Mouse (Mus musculus) forebrain, embryonic 16.5 days (tissue): Measurements from ENCODE around the gene Scgb2b20. TPM values are rescaled to one million over a fixed set of nuclear protein-coding genes. Genes with fewer than 3 reads are reported as not detected.
"Not testable (repeated sequence)": the region's sequence is repeated elsewhere in the genome, so short reads cannot be mapped to it uniquely, and the experiment has no call there.

ENCODE experiments used
- ATAC-seq: fragments of 200-750 bp; cut with Nextera tagmentation; 2 replicates; pipeline ENCODE4 v1.8.0; 2017; ENCODE audit warnings: mild to moderate bottlenecking, moderate library complexity
- H3K27ac ChIP-seq: fragments of 300-500 bp; sonication (generic); 2 replicates; pipeline ENCODE4 v1.5.1; 2014; ENCODE audit warnings: low read length, control low read depth
- H3K27me3 ChIP-seq: fragments of 300-500 bp; sonication (generic); replicated peaks from 2 replicates; pipeline ENCODE4 v1.6.1; 2014; ENCODE audit warnings: low read length; ENCODE audit not compliant: control insufficient read depth, insufficient read depth
- H3K36me3 ChIP-seq: fragments of 300-500 bp; sonication (generic); 2 replicates; pipeline ENCODE4 v1.6.1; 2014; ENCODE audit not compliant: control insufficient read depth, insufficient read depth
- H3K4me1 ChIP-seq: fragments of 300-500 bp; sonication (generic); replicated peaks from 2 replicates; pipeline ENCODE4 v1.6.1; 2014; ENCODE audit warnings: low read length; ENCODE audit not compliant: control insufficient read depth, insufficient read depth
- H3K4me2 ChIP-seq: fragments of 300-500 bp; sonication (generic); 2 replicates; pipeline ENCODE4 v1.6.1; 2014; ENCODE audit warnings: mild to moderate bottlenecking, low read length, control low read depth
- H3K4me3 ChIP-seq: fragments of 300-500 bp; sonication (generic); replicated peaks from 2 replicates; pipeline ENCODE4 v1.5.1; 2014; ENCODE audit warnings: mild to moderate bottlenecking, low read length, control low read depth
- H3K9ac ChIP-seq: fragments of 300-500 bp; sonication (generic); replicated peaks from 2 replicates; pipeline ENCODE4 v1.6.1; 2014; ENCODE audit warnings: low read depth, low read length, control low read depth
- H3K9me3 ChIP-seq: fragments of 300-500 bp; sonication (generic); 2 replicates; pipeline ENCODE4 v1.6.1; 2016; ENCODE audit warnings: low read length; ENCODE audit not compliant: control insufficient read depth
- WGBS: fragments of 180-500 bp; shearing (Covaris S2); extraction: QIAGEN DNeasy Blood & Tissue Kit; methylation state at CpG from one replicate; pipeline ENCODE4 v1.1.7; 2014; 5-methylcytosine and 5-hydroxymethylcytosine counted together
- polyA plus RNA-seq: library from polyadenylated mRNA; unstranded; fragments of >200 nt; fragmentation: Nextera tagmentation; extraction: Ambion mirVana; gene quantifications from 2 replicates; pipeline ENCODE4 v1.2.1, GENCODE M21; 2015

Gene Scgb2b20
- not detected in 2 replicates for polyA plus RNA-seq

GRCm38 (mm10) chr7:33366222-33366621, at the start of gene Scgb2b20:
Scgb2b20 (minus strand) TSS chr7:33366322.
- H3K9me3 ChIP-seq, ATAC-seq, H3K4me2 ChIP-seq, H3K27ac ChIP-seq, H3K9ac ChIP-seq, H3K4me1 ChIP-seq, H3K36me3 ChIP-seq, H3K4me3 ChIP-seq, H3K27me3 ChIP-seq: not testable (repeated sequence)
- 84% methylated on average over 2 of the region's 2 CpGs for WGBS

- not testable (repeated sequence) for H3K9ac ChIP-seq
Observed at GRCm38 (mm10) chr7:33409681-33410080, 43.6 kb upstream of the Scgb2b20 start.

GRCm38 (mm10) chr7:33401650-33402049, 35.5 kb upstream of the Scgb2b20 start:
- Histone ChIP-seq H3K27me3 (no peaks in the 10 kb centered on the region), H3K9me3 (peaks cover 12% of the 10 kb centered on the region; the same call in 1 of the 2 replicates), H3K4me3 (no peak overlapping the region), H3K4me2 (no peak overlapping the region), H3K4me1 (no peaks in the 10 kb centered on the region), H3K9ac (no peak overlapping the region), H3K36me3 (no peaks in the 10 kb centered on the region), H3K27ac (no peak overlapping the region)
- no peak for ATAC-seq
- WGBS, result 78% methylated on average over 1 of the region's 1 CpGs

More at GRCm38 (mm10) chr7:33409681-33410080, 43.6 kb upstream of the Scgb2b20 start:
- H3K4me2 ChIP-seq, H3K9me3 ChIP-seq, H3K4me3 ChIP-seq, H3K27me3 ChIP-seq, H3K36me3 ChIP-seq, H3K4me1 ChIP-seq, ATAC-seq, H3K27ac ChIP-seq: not testable (repeated sequence)
- 50% methylated on average over 1 of the region's 1 CpGs for WGBS

- H3K27ac ChIP-seq, H3K27me3 ChIP-seq, ATAC-seq, H3K4me1 ChIP-seq, H3K4me3 ChIP-seq, H3K36me3 ChIP-seq, H3K9ac ChIP-seq, H3K4me2 ChIP-seq: not testable (repeated sequence)
- H3K9me3 ChIP-seq, result peaks cover 12% of the 10 kb centered on the region; the same call in 1 of the 2 replicates
Observed at GRCm38 (mm10) chr7:33399749-33400148, 33.6 kb upstream of the Scgb2b20 start.

GRCm38 (mm10) chr7:33372934-33373333, 6.8 kb upstream of the Scgb2b20 start, which contains the start of gene Scgb1b20:
Scgb1b20 (plus strand) TSS chr7:33373234.
- WGBS, result 94% methylated on average over 4 of the region's 4 CpGs
- not testable (repeated sequence) for H3K4me1 ChIP-seq, H3K9me3 ChIP-seq, H3K27ac ChIP-seq, H3K9ac ChIP-seq, H3K36me3 ChIP-seq, H3K4me3 ChIP-seq, H3K4me2 ChIP-seq, ATAC-seq, H3K27me3 ChIP-seq

Other genes starting within 250 kb of the Scgb2b20 start
- gene Scgb2b18, start 192.5 kb downstream of the Scgb2b20 start, polyA plus RNA-seq, result not detected in 2 replicates
- gene Scgb1b18, start 180.8 kb downstream of the Scgb2b20 start, polyA plus RNA-seq, result not detected in 2 replicates
- not detected in 2 replicates for gene Scgb2b19, start 86.0 kb downstream of the Scgb2b20 start, polyA plus RNA-seq
- gene Scgb1b19, start 79.0 kb downstream of the Scgb2b20 start, polyA plus RNA-seq, result not detected in 2 replicates
- not detected in 2 replicates for gene Scgb1b20, start 6.9 kb upstream of the Scgb2b20 start, polyA plus RNA-seq
- not detected in 2 replicates for gene Scgb2b21, start 154.1 kb upstream of the Scgb2b20 start, polyA plus RNA-seq